Comparison of ENCODE assay signal across 8 mouse cellular contexts in the genomic region with DNA sequence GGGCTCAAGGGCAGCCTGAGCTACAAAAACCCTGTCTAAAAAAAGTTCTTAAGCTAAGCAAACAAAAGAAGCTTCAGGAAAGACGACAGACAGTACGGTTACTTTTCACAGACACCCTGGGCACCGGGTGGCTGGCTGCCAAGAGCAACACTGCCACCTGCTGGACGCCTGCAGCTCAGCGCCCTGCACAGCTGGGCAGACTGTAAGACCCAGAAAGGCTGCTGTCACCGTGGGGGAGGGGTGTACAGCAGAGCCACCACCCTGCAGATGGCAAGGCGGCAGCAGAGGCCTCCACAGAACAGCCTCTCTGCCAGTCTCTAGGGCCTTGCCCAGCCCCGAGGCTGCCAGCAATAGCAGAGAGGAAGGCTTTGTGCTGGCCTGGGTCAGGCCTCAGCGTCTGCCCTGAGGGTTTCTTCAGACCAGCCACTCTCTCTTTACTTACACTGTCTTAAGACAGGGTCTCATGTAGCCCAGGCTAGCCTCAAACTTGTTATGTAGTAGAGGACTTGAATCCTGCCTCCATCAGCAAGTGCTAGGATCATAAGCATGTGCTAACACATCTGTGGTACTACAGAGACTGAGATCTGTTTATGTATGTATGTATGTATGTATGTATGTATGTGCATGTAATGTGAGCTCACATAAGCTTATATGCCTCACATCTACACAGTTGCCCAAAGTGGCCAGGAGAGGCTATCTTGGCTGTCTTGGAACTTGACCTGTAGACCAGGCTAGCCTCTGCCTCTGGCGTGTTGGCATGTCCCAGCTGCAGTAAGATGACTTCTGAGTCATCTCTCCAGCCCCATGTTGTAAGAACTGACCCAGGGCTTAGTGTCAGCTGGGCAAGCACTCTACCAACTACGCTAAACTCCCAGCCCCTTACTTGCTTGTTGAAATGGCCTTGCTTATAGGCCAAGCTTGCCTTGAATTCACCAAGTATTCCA. TPM values are rescaled to one million over a fixed set of nuclear protein-coding genes. Genes with fewer than 3 reads are reported as not detected.
DNase-seq lines count a peak whose midpoint lies in the region; ATAC-seq and TF ChIP-seq lines count a peak whose summit lies in the region.

No protein-coding gene starts in this region.

- 0 out of 2 replicates have a peak, but pooled peaks have one; percentile 39 for TF ChIP-seq EP300 in ES-Bruce4 (IDR thresholded peaks at IDR 0.05; ENCODE audit: insufficient read depth, low read depth, low read length)
- TF ChIP-seq EP300 in liver, postnatal 0 days (IDR thresholded peaks at IDR 0.05; ENCODE audit: low read depth): no peak

- intact Hi-C loops in heart, postnatal 25 days (cut with DNase I): loop anchor here (1.0 to 5.0 kb wide), 4 partner anchors 65 to 189 kb away; no protein-coding TSS in a partner anchor

- 0 out of 2 replicates have a peak overlapping the region, but pooled peaks have one; percentile 2 for H3K4me2 ChIP-seq in forebrain, embryonic 13.5 days
- H3K4me2 ChIP-seq in liver, postnatal 0 days (ENCODE audit: low read depth, low read length): no peak overlapping the region
- H3K4me2 ChIP-seq in neural tube, embryonic 14.5 days (ENCODE audit: low read depth, low read length): no peak overlapping the region

- H3K4me3 ChIP-seq in ES-Bruce4 (ENCODE audit: low read depth, low read length): no peak overlapping the region
- no peak overlapping the region for H3K4me3 ChIP-seq in forebrain, embryonic 13.5 days
- no peak overlapping the region for H3K4me3 ChIP-seq in liver, postnatal 0 days (ENCODE audit: low read depth, low read length)
- H3K4me3 ChIP-seq in neural tube, embryonic 14.5 days (ENCODE audit: low read depth, low read length): no peak overlapping the region

- peaks cover 7% of the 10 kb centered on the region; the same call in 1 of the 2 replicates for H3K36me3 ChIP-seq in ES-Bruce4 (ENCODE audit: control insufficient read depth, insufficient read depth, low read length, poor library complexity, severe bottlenecking)
- peaks cover 59% of the 10 kb centered on the region for H3K36me3 ChIP-seq in forebrain, embryonic 13.5 days (ENCODE audit: poor library complexity, severe bottlenecking)
- H3K36me3 ChIP-seq in liver, postnatal 0 days (replicated peaks; ENCODE audit: insufficient read depth, low read length): peaks cover 5% of the 10 kb centered on the region; the same call in 1 of the 2 replicates
- H3K36me3 ChIP-seq in neural tube, embryonic 14.5 days (ENCODE audit: control insufficient read depth, insufficient read depth, low read length): peaks cover 11% of the 10 kb centered on the region; the same call in 1 of the 2 replicates

- H3K4me1 ChIP-seq in ES-Bruce4 (ENCODE audit: control insufficient read depth, insufficient read depth, low read length): peaks cover 11% of the 10 kb centered on the region
- H3K4me1 ChIP-seq in forebrain, embryonic 13.5 days: peaks cover 40% of the 10 kb centered on the region
- peaks cover 4% of the 10 kb centered on the region for H3K4me1 ChIP-seq in liver, postnatal 0 days (ENCODE audit: insufficient read depth)
- H3K4me1 ChIP-seq in neural tube, embryonic 14.5 days (ENCODE audit: control insufficient read depth, insufficient read depth, low read length): peaks cover 20% of the 10 kb centered on the region

- peak; percentile 95 for TF ChIP-seq CTCF in ES-Bruce4 (IDR thresholded peaks at IDR 0.05; ENCODE audit: low read depth, low read length)
- peak; percentile 99 for TF ChIP-seq CTCF in liver, postnatal 0 days (IDR thresholded peaks at IDR 0.05; ENCODE audit: low read depth)

- no peak overlapping the region for H3K9ac ChIP-seq in ES-Bruce4 (ENCODE audit: low read depth, poor library complexity, severe bottlenecking)
- H3K9ac ChIP-seq in forebrain, embryonic 13.5 days: no peak overlapping the region
- no peak overlapping the region for H3K9ac ChIP-seq in liver, postnatal 0 days (replicated peaks)
- H3K9ac ChIP-seq in neural tube, embryonic 14.5 days (replicated peaks; ENCODE audit: low read depth, low read length): no peak overlapping the region

- H3K27ac ChIP-seq in ES-Bruce4 (ENCODE audit: insufficient read depth, low read length): no peak overlapping the region
- H3K27ac ChIP-seq in forebrain, embryonic 13.5 days: peak overlapping the region; percentile 73
- no peak overlapping the region for H3K27ac ChIP-seq in liver, postnatal 0 days (ENCODE audit: low read depth)
- no peak overlapping the region; the same call in 1 of the 2 replicates for H3K27ac ChIP-seq in neural tube, embryonic 14.5 days (ENCODE audit: low read depth, low read length)

- ATAC-seq in cerebellum, adult (ENCODE audit: insufficient number of reproducible peaks, low FRiP score, low TSS enrichment): peak; percentile 26; the same call in 1 of the 2 replicates
- peak; percentile 91 for ATAC-seq in forebrain, embryonic 13.5 days
- ATAC-seq in liver, postnatal 0 days: peak; percentile 70
- ATAC-seq in neural tube, embryonic 14.5 days (ENCODE audit: low read depth): peak; percentile 80

- TF ChIP-seq POLR2A in ES-Bruce4 (IDR thresholded peaks at IDR 0.05; ENCODE audit: insufficient read depth, low read length): no peak

- no peaks in the 10 kb centered on the region for H3K27me3 ChIP-seq in ES-Bruce4 (ENCODE audit: control insufficient read depth, insufficient read depth, low read length, poor library complexity, severe bottlenecking)
- no peaks in the 10 kb centered on the region for H3K27me3 ChIP-seq in forebrain, embryonic 13.5 days
- H3K27me3 ChIP-seq in liver, postnatal 0 days (ENCODE audit: insufficient read depth, low read length): no peaks in the 10 kb centered on the region
- no peaks in the 10 kb centered on the region for H3K27me3 ChIP-seq in neural tube, embryonic 14.5 days (ENCODE audit: control insufficient read depth, insufficient read depth, low read length)

- WGBS in forebrain, embryonic 13.5 days: 27% methylated on average over 11 of the region's 11 CpGs
- 28% methylated on average over 11 of the region's 11 CpGs for WGBS in liver, postnatal 0 days (ENCODE audit: insufficient replicate concordance)
- WGBS in neural tube, embryonic 14.5 days: 24% methylated on average over 11 of the region's 11 CpGs

- H3K9me3 ChIP-seq in ES-Bruce4 (replicated peaks; ENCODE audit: control insufficient read depth, insufficient read depth, low read length, poor library complexity, severe bottlenecking): no peaks in the 10 kb centered on the region
- no peaks in the 10 kb centered on the region for H3K9me3 ChIP-seq in forebrain, embryonic 13.5 days (replicated peaks)
- H3K9me3 ChIP-seq in liver, postnatal 0 days (ENCODE audit: low read length): no peaks in the 10 kb centered on the region
- H3K9me3 ChIP-seq in neural tube, embryonic 14.5 days (ENCODE audit: control insufficient read depth, low read length): no peaks in the 10 kb centered on the region

- peak; percentile 64 for DNase-seq in heart, postnatal 25 days (ENCODE audit: low spot score)
- DNase-seq in layer of hippocampus, adult 18-20 months (ENCODE audit: low spot score in 2 of 2): peak; percentile 83 to 91
- peak; percentile 90 for DNase-seq in liver, postnatal 0 days
- DNase-seq in telencephalon, adult 2 months (ENCODE audit: low read depth, low spot score): peak; percentile 78

RNA-seq across cellular contexts. Expression of a gene that starts 17.6 kb away (rescaled TPM):
- 19.3 and 21.2 TPM in 2 replicates for polyA plus RNA-seq in ES-Bruce4 (2011; ENCODE audit: insufficient read depth, insufficient read length, low read depth, missing spikeins)
- polyA plus RNA-seq in forebrain, embryonic 13.5 days (2015; fragmentation: Nextera tagmentation; extraction: Ambion mirVana): 30.7 and 35.1 TPM in 2 replicates
- total RNA-seq in heart, postnatal 25 days (2021): 1 to 10 TPM; 5.4 to 6.0 TPM
- total RNA-seq in layer of hippocampus, adult 18-20 months (2021): 10 to 100 TPM; 33.9 to 37.6 TPM
- polyA plus RNA-seq in liver, postnatal 0 days (2015; fragmentation: Nextera tagmentation; extraction: Ambion mirVana): 1.8 and 3.2 TPM in 2 replicates
- 22.5 and 24.1 TPM in 2 replicates for polyA plus RNA-seq in neural tube, embryonic 14.5 days (2014; fragmentation: Nextera tagmentation; extraction: Ambion mirVana)

RNA-seq across cellular contexts. Expression of a gene that starts 28.9 kb away (rescaled TPM):
- polyA plus RNA-seq in ES-Bruce4 (2011; ENCODE audit: insufficient read depth, insufficient read length, low read depth, missing spikeins): 3,823 and 4,237 TPM in 2 replicates
- polyA plus RNA-seq in forebrain, embryonic 13.5 days (2015; fragmentation: Nextera tagmentation; extraction: Ambion mirVana): 15,903 and 18,325 TPM in 2 replicates
- 100 to 1,000 TPM; 898 to 947 TPM for total RNA-seq in heart, postnatal 25 days (2021)
- total RNA-seq in layer of hippocampus, adult 18-20 months (2021): 1,000 to 10,000 TPM; 3,167 to 3,215 TPM
- polyA plus RNA-seq in liver, postnatal 0 days (2015; fragmentation: Nextera tagmentation; extraction: Ambion mirVana): 6,710 and 7,738 TPM in 2 replicates
- polyA plus RNA-seq in neural tube, embryonic 14.5 days (2014; fragmentation: Nextera tagmentation; extraction: Ambion mirVana): 12,012 and 12,961 TPM in 2 replicates

Comparison
In these comparisons a context has a peak if more than half of its experiments do, and no peak if none do; other contexts are left out.
1. ATAC-seq: peak in every context shown above with its lines; median percentile 91 in forebrain, embryonic 13.5 days; 80 in neural tube, embryonic 14.5 days; 70 in liver, postnatal 0 days; 26 in cerebellum, adult.